Mouse (Mus musculus) frontal cortex, adult 2 months (tissue): Measurements from ENCODE around the gene Prr36. TPM values are rescaled to one million over a fixed set of nuclear protein-coding genes. Genes with fewer than 3 reads are reported as not detected.
A peak's percentile ranks its signal among the peaks of the same experiment; 100 is the strongest.

Experiments
- DNase-seq, 2 experiments: peaks; one replicate each; pipeline ENCODE4 v3.0.0; 2022; ENCODE audit warnings: low spot score in 1 of 2; ENCODE audit errors: extremely low spot score in 1 of 2
- polyA plus RNA-seq: library from polyadenylated mRNA; depleted of rRNA; stranded (reverse); fragments of >200 nt; gene quantifications from 2 replicates; pipeline ENCODE4 v1.2.3, GENCODE M21; 2012

Prr36 gene
- polyA plus RNA-seq, 1 experiment, result 17.4 TPM

DNA sequence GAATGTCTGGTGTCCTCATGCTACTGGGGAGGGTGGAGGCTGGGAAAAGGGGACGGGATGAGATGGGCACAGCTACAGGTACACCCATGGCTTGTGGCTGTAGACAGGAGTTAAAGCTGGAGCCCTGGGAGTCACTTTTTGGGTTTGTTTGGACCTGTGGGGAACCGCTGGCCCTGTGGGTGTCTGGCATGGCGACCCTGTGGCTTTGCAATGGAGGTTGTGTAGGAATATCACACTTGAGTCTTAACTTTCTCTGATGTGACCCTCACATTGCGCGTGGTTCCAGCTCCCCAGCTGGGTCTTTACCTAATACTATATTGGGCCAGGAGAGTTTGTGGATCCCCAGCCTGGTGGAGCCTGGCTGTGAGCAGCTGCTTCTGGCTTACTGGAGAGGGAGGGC is 27.8 kb upstream of the Prr36 start:
- DNase-seq, result no peak

DNA sequence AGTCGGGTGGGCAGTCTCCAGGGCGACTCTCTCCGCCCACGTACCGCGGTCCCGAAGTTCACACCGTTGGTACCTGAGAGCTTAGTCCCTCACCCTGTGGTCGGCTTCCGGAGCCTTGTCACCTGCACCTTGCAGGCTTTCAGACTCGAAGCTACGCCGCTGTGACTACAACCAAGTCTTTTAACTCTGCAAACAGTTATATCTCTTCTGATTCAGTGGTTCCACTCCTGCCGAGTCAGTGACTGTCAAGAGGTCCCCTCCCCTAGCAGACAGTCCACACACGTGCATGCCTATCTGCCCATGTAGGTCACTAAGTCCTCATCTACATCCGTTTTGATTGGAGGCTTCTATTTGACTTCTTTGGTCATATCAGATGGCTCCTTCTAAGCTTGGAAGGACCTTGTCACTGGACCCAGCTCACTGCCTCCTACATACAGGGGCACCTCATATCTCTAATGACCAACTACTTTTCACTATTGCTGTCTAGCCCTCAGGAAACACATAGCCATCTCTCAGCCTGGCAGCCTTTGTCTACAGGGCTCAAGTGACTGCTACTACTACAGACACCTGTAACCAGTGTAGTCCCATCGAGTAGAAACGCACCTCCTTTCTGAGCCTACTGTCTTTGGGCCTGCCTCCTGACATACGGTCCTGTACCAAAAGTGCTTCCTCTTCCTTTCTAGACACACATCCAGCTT is 22.1 kb upstream of the Prr36 start:
- DNase-seq, result no peak

DNA sequence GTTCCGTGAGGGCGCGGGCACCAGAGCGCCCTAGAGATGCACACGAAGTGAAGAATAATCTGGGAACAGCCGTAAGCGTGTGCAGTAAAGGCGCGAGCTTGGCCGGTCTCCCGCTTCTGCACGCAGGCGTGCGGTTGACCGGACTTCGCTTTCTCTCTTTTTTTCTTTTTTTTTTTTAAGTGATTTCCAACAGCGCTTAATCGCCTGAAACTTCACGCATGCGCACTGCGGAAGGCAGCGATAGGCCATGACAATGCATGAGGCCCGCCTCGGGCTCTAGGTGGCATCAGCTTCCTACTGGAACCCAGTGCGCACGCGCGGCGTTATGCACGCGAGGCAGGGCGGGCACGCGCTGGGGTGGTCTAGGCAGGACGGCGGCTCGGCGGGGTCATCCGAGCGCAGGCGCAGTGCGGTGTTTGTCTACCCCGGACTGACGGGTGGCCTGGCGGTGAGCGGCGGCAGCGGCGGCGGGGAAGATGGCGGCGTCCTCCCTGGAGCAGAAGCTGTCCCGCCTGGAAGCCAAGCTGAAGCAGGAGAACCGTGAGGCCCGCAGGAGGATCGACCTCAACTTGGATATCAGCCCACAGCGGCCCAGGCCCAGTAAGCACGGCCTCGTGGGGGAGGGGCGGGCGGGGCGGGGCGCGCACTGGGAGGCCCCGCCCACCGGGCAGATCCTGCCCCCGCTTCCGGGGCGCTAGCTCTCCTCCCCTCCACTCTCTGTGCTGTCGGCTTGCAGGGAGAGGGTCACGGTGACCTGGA is 21.4 kb upstream of the Prr36 start, which contains the start of the genes Map2k7 and Gm49320:
TSS of gene Map2k7 (plus strand) at position 307 of the 759 bp plus-strand sequence.
TSS of gene Gm49320 (plus strand) at position 432 of the 759 bp plus-strand sequence.
- DNase-seq, result peak; percentile 99 to 100

DNA sequence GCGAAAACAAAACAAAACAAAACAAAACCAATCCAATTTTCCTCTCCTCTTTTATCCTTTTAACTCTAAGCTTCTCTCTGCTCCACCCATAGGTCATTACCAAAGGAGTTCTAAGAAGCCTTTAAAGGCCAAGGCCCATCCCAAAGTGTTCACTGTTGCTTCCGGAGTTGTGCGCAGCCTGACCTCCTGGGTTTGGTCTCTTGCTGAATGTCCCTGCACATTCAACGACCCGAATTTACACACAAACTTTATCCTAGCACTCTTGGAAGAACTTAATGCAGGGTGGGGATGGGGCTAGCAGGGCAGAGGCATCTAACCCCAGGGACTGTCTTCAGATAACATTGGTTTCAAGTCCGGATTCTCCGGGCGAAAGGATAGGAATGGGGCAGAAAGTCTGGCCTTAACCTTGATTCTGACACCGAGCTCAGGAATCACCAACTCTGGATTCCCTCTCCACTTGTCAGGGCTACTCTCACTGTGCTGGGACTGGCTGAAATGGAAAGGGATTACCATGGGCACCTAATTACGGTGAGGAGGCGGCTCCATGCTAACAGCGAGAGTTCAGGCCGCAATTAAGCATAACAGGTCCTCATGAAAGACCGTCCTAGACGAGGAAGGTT is 20.7 kb upstream of the Prr36 start:
- no peak for DNase-seq

DNA sequence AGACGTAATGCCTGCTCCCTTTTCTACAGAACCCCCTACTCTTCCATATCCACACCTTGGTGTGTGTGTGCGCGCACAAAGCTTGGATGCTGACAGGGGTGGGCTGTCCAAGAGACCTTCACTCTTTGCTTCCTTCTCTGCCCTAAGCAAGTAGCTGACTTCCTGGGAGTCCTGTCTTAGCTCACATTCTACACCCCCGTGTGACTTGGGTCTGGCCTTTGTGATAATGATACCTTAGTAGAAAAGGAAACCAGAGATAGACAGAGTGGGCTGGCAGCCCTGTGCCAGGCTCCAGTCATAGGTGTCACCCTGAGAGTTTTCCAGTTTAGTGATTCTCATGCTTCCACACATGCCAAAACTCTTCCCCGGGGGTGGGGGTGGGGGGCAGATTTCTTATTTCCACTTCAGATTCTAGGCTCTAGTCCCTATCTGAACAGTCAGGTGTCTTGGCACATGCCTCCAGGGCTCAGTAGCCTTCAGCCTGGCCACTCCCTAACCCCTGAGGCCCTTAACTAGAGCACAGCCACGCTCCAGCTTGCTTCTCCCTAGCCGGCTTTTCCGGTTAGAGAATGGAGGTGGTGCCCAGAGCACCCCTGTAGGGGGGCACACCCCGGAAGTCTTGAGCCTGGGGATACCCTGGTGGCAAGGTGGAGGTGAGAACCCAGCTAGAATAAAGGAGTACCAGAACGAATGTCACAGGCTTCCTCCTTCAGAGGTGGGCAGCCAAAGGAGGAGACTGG is 13.5 kb upstream of the Prr36 start:
- DNase-seq, result no peak

DNA sequence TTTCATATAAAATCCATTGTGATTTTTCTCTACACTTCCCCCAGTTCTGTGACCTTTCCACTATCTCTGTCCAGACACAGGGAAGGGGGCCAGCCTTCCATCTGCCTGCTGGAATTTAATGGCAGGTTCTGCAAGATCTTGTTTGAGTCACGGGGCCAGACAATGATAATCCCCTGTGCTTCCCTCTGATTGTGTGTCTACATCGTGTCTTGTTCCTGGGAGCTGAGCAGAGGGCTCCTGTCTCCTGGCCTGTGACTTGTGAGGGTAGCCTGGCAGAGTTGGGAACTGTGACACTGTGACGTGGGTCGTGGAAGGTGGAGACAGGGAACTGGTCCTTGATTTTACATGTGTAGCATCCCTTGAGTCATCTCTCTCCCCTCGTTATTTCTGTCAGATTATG is 12.5 kb upstream of the Prr36 start:
- no peak for DNase-seq

DNA sequence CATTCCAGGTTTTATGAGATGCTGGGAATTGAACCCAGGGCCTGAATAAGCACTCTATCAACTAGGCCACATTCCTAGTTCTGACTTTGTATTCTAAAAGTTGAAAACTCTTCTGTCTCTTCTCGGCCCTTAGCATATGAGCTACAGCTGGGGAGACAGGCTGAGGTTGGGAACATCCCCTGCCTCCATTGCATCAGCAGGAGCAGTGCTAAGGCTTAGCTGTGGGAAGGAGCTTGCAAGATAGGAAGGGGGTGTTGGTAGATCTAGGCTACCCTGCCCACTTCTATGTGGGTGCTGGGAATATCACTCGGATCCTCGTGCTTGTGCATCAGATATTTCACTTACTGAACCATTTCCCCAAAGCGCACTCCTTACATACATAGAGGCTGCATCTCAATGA is 10.7 kb upstream of the Prr36 start:
- no peak for DNase-seq

DNA sequence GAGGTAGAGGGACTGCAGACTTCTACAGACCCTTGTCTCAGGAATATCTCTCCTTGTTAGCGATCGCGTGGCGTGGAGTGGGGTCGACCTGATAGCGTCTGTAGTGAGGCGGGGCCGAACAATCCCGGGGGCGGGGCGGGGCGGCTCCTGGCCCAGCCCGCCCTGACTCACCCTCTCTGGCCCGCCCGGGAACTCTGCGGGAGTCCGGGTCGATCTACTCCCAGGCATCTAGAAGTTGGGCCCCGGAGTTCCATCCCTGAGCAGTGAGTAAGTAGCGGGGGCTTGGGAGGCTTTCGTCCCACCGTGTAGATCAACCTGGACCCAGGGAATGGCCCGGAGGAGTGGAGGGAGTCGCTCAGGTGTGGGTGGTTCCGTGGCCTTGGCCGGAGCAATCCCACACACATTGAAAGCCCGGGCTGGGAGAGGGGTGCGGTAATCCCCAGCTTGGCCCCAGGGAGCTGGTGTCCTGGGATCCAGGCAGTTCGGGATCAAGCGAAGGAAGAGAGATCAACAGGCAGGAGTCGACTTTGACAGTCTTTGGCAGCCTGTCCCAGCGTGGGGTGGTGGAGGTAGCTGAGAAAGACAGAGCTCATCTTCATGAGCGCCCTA is 9.6 kb upstream of the Prr36 start, which contains the start of gene Lrrc8e:
TSS of gene Lrrc8e (plus strand) at position 89 of the 609 bp plus-strand sequence.
- no peak for DNase-seq

DNA sequence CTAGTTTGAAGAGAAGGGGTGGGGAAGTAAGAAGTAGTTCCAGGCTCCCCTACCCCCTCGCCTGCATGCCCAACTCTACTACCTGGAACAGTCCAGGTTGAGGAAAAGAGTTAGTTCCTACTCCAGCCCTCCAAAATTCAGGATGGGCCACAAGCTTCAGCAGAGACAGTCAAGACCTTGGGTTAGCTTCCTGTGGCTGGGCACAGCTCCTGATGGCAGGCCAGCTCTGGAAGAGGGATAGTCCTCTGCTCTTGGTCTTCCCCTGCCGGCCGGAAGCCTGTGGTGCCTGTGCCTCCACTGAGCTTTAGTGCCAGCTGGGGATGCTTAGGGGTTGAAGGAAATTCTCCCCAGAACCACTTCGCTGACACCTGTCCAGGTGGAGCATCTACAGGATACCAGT is 9.1 kb upstream of the Prr36 start:
- no peak for DNase-seq

DNA sequence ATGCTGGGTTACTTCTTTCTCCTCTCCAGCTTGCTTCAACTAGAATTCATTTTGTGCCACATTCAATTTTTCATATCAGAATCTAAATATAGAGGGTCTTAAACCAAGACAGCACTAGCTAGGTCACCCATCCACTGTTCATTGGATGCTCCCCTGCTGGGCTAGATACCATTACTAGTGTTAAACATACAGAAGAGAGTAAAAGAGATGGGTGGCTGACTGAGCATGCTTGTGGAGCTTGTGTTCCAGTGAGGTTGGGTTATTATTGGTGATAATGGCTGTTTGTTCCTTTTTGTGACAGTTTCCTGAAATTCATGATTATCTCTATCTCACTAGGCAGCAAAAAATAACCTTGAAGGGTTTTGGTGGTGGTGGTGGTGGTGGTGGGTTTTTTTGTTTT is 4.8 kb upstream of the Prr36 start:
- no peak for DNase-seq

DNA sequence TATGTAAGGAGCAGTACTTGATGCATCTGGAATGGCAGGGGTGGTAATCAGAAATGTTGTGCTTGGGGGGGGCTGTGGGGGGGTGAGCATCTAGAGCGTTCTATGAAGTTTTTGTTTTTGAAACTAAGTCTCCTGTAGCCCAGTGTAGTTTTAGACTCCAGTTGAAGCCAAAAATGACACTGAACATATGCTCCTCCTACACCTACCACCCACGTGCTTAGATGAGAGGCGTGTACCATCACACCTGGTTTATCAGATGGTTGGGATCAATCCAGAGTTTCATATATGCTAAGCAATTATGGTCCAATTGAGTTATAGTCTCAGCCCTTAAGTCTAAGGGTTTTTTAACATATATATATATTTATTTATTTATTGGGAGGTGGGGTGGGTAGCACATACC is 2.4 kb upstream of the Prr36 start:
- DNase-seq, result peak in 1 of 2 experiments; percentile 54

DNA sequence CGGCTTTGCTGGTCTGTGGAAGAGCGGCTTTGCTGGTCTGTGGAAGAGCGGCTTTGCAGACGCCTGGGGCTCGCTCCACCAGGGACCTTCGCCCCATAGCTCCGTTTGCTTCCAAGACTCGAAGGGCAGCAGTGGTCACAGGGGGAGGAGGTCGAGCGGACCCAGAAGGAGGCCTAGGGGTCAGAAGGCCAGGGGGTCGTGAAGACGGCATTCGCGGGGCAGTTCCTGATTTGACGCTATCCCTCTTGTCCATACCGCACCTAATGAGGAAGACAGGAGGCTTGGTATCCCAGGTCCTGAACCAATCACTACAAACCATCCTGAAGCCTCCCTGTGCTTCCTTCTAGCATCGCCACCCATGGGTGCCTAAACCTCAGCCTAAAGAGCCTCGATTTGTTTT is 963 bp downstream of the Prr36 start:
- no peak for DNase-seq

DNA sequence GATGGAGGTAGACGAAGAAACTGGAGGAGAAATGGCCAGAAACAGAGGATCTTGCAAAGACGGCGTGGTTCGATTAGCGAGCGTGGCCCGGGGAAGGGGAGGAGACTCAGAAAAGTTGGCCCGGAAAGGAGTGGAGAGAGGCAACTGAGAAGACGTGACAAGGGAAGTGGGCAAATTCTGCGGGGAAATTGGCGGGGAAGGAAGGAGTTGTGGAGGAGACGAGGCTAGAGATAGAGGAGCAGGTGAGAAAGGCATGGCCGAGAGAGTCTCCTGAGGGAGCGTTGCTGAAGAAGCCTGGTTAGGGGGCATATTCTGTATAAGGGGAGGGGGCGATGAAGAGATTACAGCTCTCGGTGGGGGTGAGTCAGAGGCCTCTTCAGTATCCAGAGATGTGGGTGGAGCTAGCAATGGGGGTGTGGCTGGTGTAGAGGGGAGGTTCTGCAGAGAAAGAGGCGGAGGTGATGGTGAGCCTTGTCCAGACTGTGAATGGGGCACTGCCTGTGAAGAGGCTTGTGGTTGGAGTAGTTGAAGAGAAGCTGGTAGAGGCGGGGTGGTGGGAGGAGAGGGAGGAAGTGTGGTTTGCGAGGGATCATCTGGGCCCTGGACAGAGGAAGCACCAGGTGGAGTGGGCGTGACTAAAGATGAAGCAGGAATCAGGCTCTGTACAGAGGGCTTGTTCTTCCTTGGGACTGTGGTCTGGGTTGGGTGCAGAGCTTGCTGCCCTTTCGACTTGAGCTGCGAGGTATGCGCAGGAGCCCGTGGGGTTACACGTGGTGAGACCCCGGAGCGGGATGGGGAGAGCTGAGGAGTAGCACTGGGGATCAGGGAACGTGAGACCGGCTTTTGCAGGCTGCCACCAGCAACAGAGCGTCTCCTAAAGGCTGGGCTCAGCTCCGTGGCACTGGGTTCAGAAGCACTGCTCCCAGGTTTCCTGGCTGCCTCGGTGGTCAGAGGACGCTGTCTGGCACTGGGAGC is 3.0 kb downstream of the Prr36 start:
- no peak for DNase-seq

DNA sequence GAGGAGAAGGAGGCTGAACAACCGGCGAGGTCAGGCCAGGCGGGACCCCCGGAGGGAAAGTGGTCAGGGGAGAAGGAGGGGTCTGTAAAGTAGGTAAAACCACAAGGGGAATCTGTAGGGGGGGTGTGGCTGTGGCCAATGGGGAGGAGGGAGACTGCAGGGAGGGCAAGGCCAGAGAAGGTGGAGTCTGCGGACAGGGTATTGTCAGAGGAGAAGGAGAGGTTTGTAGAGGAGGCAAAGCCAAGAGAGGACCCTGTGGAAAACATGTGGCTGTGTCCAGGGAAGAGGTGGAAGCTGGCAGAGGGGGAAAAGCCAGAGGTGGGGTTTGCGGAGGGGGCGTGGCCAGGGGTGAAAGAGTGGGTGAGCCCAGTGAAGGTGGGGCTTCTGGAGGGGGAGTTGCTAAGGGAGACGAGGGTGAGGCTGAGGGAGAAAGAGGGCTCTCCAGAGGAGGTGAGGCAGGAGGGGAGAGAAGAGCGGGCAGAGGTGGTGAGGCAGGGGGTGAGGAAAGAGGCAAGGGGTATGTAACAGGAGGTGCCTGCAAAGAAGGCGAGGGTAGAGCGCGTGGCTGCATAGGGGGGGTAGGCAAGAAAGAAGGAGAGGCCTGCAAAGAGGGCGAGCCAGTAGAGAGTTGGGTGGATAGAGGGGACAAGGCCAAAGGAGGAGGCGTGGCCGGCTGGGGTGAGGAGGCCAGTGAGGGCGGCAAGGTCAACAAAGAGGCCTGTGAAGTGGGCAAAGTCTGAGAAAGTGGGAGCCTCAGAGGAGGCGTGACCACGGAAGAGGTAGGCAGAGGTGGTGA is 3.9 kb downstream of the Prr36 start:
- DNase-seq, result no peak

DNA sequence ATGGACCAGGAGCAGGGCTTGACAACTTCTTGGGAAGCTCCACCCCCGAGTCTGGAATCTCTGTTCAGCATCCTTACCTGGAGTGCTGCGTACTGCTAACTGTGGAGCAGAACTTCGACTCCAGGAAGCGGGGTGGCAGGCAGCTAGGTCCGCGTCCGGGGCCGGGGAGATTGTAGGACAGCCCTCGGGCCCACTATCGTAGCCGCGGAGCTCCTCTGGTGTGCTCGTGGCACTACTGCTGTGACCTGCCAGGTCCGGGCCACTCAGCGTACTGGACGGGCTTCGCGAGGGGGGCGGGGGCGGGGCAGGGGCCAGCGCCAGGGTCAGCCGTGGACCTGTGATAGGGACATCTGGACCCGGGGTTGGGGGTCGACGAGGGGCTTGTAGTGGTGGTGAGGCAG is 4.5 kb downstream of the Prr36 start:
- no peak for DNase-seq

DNA sequence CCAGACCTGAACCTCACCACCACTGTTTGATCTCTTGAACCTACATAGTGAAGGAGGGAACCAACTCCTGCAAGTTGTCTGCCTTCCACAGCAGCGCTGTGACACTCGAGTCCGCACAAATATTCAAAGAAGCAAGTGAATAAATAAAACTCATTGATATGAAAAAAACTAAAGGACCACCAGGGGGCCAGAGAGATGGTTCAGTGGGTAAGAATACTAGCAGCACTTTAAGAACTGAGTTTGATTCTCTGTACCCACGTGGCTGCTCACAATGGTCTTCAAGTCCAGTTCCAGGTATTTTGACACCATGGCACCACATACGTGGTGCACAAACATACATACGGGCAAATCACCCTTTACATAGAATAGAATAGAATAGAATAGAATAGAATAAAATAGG is 6.2 kb downstream of the Prr36 start:
- no peak for DNase-seq

DNA sequence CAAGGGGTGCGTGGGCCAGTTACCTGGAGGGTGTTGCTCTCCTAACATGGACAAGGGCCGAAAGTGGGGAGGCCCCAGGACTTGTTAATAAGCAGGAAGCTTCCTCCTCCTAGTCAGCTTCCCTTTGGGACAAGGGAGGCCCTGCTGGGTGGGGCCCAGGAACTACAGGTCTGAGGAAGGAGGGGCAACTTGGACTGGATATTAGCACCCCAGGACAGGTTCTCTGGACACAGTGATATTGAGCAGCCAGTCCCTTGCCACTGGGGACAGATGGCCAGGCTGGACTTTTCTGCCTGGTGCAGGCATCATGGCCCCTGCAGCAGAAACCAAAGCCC is 10.3 kb downstream of the Prr36 start:
- no peak for DNase-seq

DNA sequence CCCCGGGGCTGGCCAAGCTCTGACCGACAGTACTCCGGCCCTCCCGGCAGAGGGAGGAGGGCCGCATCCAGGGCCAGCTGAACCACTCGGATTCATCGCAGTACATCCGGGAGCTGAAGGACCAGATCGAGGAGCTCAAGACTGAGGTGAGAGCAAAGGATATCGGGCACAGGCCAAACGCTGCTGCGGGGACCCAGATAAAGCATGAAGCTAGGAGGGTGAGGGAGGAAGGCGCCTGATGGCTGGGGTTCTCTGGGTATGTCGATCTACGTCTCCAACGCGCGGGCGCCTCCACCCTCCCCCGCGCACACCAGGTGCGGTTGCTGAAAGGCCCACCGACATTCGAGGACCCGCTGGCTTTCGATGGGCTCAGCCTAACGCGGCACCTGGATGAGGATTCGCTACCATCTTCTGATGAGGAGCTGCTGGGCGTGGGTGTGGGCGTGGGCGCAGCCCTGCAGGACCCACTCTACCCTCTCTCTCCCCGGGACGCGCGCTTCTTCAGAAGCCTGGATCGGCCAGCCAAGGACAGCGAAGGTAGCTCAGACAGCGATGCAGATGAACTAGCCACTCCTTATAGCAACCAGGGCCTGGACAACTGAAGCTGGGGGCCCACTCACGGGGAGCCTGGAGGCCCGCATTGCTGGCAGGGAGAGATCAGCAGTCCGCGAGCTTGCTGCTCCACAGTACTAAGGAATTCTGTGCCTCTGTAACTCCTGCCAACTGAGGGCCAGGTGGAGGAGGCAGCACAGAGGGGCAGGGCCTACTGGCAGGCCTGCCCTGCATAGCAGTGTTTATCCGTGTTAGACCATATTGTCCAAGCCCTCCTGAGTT is 10.9 kb downstream of the Prr36 start:
- no peak for DNase-seq
